Mouse (Mus musculus): ENCODE measurements around the gene A730061H03Rik.

- TF ChIP-seq CTCF (IDR thresholded peaks at IDR 0.05; ENCODE audit: extremely low read depth, insufficient read length, insufficient replicate concordance, low read depth, low read length) (no peak), POLR2A (IDR thresholded peaks at IDR 0.05; ENCODE audit: low read depth, low read length) (no peak)
Measured at GRCm38 (mm10) chr14:55542268-55542667, 17.9 kb downstream of the A730061H03Rik start.
